Mouse (Mus musculus): ENCODE measurements around the gene Ntmt1. TPM values are rescaled to one million over a fixed set of nuclear protein-coding genes. Genes with fewer than 3 reads are reported as not detected.

The Ntmt1 gene
- polyA plus RNA-seq, 1 experiment from 2014 or later, result 52.4 TPM

DNA sequence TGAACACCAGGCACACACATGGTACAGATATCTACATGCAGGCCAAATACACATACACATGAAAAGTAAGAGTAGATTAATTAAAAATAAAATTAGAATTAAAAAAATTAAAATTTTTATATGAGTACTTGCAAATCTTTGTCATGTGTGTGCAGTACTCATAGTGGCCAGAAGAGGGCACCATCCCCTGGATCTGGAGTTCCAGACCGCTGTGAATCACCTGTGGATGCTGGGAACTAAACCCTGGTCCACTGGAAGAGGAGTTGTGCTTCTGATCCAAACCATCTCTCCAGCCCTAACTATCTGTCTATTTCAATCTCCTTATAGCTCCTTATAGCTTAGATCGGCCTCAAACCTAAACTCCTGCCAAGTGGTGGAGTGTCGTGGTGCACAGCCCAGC, 13.4 kb downstream of the Ntmt1 start:
- no peak for DNase-seq (ENCODE audit: low spot score)
- 92% methylated on average over 3 of the region's 3 CpGs for WGBS

DNA sequence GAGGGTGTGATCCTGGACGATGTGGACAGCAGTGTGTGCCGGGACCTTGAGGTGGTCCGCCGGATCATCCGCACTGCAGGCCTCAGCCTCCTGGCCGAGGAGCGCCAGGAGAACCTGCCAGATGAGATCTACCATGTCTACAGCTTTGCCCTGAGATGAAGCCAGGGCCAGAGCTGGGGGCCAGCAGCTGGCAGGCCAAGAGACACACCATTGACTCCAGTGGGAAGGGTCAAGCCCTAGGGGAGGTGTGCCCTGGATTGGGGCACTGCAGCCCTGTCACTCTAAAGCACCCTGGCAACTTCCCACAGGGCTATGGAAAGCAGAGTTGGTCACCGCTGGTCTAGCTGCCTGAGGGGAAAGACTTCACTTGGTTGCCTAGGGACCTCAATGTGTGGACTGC, 14.8 kb downstream of the Ntmt1 start:
- DNase-seq (ENCODE audit: low spot score) (no peak), ATAC-seq (ENCODE audit: low FRiP score, low TSS enrichment) (no peak)
- 88% methylated on average over 8 of the region's 8 CpGs for WGBS
- Histone ChIP-seq H3K36me3 (ENCODE audit: control insufficient read depth, insufficient read depth, low read length) (peaks cover 28% of the 10 kb centered on the region), H3K4me3 (ENCODE audit: low read depth, low read length) (no peak overlapping the region), H3K9me3 (ENCODE audit: control insufficient read depth, low read length) (no peaks in the 10 kb centered on the region), H3K4me1 (replicated peaks; ENCODE audit: control insufficient read depth, insufficient read depth) (peaks cover 5% of the 10 kb centered on the region; the same call in 1 of the 2 replicates), H3K9ac (ENCODE audit: low read length) (no peak overlapping the region), H3K4me2 (replicated peaks; ENCODE audit: low read depth) (no peak overlapping the region), H3K27ac (replicated peaks) (no peak overlapping the region), H3K27me3 (ENCODE audit: control insufficient read depth, insufficient read depth, low read length) (no peaks in the 10 kb centered on the region)
- TF ChIP-seq CTCF (IDR thresholded peaks at IDR 0.05; ENCODE audit: low read depth) (no peak), EP300 (optimal IDR thresholded peaks at IDR 0.05) (no peak)

More for the DNA sequence above, 13.4 kb downstream of the Ntmt1 start:
- H3K9ac ChIP-seq (ENCODE audit: low read length), result no peak overlapping the region
- no peak for ATAC-seq (ENCODE audit: low FRiP score, low TSS enrichment)
- H3K4me3 ChIP-seq (ENCODE audit: low read depth, low read length), result no peak overlapping the region
- H3K4me1 ChIP-seq (replicated peaks; ENCODE audit: control insufficient read depth, insufficient read depth), result no peaks in the 10 kb centered on the region
- no peak overlapping the region for H3K27ac ChIP-seq (replicated peaks)
- H3K9me3 ChIP-seq (ENCODE audit: control insufficient read depth, low read length), result no peaks in the 10 kb centered on the region
- TF ChIP-seq EP300 (optimal IDR thresholded peaks at IDR 0.05) (no peak), CTCF (IDR thresholded peaks at IDR 0.05; ENCODE audit: low read depth) (peak; percentile 52)
- H3K27me3 ChIP-seq (ENCODE audit: control insufficient read depth, insufficient read depth, low read length), result no peaks in the 10 kb centered on the region
- peaks cover 26% of the 10 kb centered on the region for H3K36me3 ChIP-seq (ENCODE audit: control insufficient read depth, insufficient read depth, low read length)
- H3K4me2 ChIP-seq (replicated peaks; ENCODE audit: low read depth), result no peak overlapping the region

DNA sequence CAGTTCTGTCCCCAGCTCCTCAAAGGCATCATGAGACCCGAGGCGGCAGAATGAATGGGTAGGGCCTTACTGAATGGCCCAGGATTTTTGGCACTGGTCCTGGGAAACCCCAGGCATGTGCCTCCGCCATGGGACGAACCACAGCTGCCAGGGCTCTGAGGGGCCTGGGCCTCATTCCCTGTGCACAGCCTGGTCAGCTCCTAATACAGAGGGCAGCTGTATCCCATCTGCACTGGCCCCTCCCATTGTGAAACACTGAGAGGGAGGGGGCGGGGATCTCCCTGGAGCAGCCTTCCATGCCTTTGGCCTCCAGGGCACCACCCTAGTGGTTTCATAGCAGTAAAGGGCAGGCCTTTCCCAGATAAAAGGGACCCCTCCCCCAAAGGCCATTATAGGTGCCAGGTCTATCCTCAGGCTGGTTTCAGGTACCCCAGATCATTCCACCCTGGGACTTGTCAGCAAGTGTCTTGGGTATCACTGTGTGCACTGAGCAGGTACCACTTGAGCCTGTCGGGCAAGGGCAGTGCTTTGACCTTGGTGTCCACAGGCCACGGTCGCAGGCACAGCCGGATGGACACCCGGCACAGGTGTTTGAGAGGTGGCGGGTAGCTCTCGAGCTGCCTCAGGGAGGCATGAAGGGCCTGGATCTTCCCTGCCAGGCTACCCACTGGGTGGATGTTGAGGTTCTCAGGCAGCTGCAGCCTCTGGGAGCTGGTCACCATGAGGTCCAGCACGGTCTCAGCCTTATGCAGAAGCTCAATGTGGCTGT, 15.9 kb downstream of the Ntmt1 start:
- Histone ChIP-seq H3K36me3 (ENCODE audit: control insufficient read depth, insufficient read depth, low read length) (peaks cover 28% of the 10 kb centered on the region), H3K9ac (ENCODE audit: low read length) (no peak overlapping the region), H3K9me3 (ENCODE audit: control insufficient read depth, low read length) (no peaks in the 10 kb centered on the region), H3K4me2 (replicated peaks; ENCODE audit: low read depth) (no peak overlapping the region), H3K4me1 (replicated peaks; ENCODE audit: control insufficient read depth, insufficient read depth) (peaks cover 5% of the 10 kb centered on the region; the same call in 1 of the 2 replicates), H3K27ac (replicated peaks) (peak overlapping the region; percentile 24; the same call in 1 of the 2 replicates), H3K4me3 (ENCODE audit: low read depth, low read length) (no peak overlapping the region), H3K27me3 (ENCODE audit: control insufficient read depth, insufficient read depth, low read length) (no peaks in the 10 kb centered on the region)
- 66% methylated on average over 13 of the region's 13 CpGs for WGBS
- ATAC-seq (ENCODE audit: low FRiP score, low TSS enrichment) (peak; percentile 65), DNase-seq (ENCODE audit: low spot score) (peak; percentile 56)
- TF ChIP-seq CTCF (IDR thresholded peaks at IDR 0.05; ENCODE audit: low read depth) (peak; percentile 16), EP300 (optimal IDR thresholded peaks at IDR 0.05) (no peak)

DNA sequence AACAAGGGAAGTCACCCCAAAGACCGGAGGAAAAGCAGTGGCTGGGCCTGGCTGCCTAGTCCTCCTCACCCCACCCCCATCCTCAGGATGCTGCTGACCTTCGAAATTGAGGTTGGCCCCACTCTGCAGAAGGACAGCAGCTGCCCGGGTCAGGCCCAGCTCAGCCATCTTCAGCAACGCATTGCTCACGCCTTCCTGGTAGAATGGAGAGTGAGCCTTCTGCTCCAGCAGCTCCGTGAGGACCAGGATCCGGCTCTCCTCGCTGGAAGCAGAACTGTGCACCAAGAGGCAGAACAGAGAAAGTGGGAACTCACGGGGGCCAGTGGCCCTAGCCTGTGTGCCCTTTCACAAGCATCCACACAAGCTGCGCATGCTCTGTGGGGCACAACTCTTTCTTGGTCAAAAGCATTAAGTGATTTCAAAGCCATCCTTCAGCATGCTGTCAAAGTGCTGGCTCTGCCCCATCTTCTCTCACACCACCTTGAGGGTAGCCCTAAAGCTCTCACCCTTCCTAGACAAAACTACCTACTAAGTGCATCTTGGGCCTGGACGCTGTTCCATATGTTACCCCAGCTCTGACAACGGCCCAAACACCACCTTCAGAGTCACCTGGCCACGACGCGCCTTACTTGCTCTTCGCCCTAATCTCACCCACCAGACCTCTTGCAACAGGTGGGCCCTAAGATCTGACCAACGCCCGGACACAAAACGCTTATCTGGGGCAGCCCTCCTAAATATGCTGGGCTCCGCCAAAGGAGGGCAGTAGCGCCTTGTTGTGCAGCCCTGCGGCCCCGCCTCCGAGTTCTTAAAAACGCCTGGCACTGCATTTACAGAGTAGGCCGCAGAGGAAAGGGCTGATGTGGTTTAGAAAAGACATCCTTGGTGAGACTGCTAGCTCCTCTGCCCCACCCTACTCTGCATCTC, 19.5 kb downstream of the Ntmt1 start:
- ATAC-seq (ENCODE audit: low FRiP score, low TSS enrichment), result peak; percentile 0; the same call in 1 of the 2 replicates
- 30% methylated on average over 26 of the region's 26 CpGs for WGBS
- Histone ChIP-seq H3K4me1 (replicated peaks; ENCODE audit: control insufficient read depth, insufficient read depth) (peaks cover 5% of the 10 kb centered on the region; the same call in 1 of the 2 replicates), H3K9me3 (ENCODE audit: control insufficient read depth, low read length) (no peaks in the 10 kb centered on the region), H3K27ac (replicated peaks) (peak overlapping the region; percentile 75), H3K4me2 (replicated peaks; ENCODE audit: low read depth) (peak overlapping the region; percentile 94), H3K27me3 (ENCODE audit: control insufficient read depth, insufficient read depth, low read length) (no peaks in the 10 kb centered on the region), H3K4me3 (ENCODE audit: low read depth, low read length) (peak overlapping the region; percentile 87), H3K36me3 (ENCODE audit: control insufficient read depth, insufficient read depth, low read length) (peaks cover 19% of the 10 kb centered on the region), H3K9ac (ENCODE audit: low read length) (peak overlapping the region; percentile 94)
- DNase-seq (ENCODE audit: low spot score), result peak; percentile 65
- TF ChIP-seq CTCF (IDR thresholded peaks at IDR 0.05; ENCODE audit: low read depth) (peak; percentile 64), EP300 (optimal IDR thresholded peaks at IDR 0.05) (no peak)

DNA sequence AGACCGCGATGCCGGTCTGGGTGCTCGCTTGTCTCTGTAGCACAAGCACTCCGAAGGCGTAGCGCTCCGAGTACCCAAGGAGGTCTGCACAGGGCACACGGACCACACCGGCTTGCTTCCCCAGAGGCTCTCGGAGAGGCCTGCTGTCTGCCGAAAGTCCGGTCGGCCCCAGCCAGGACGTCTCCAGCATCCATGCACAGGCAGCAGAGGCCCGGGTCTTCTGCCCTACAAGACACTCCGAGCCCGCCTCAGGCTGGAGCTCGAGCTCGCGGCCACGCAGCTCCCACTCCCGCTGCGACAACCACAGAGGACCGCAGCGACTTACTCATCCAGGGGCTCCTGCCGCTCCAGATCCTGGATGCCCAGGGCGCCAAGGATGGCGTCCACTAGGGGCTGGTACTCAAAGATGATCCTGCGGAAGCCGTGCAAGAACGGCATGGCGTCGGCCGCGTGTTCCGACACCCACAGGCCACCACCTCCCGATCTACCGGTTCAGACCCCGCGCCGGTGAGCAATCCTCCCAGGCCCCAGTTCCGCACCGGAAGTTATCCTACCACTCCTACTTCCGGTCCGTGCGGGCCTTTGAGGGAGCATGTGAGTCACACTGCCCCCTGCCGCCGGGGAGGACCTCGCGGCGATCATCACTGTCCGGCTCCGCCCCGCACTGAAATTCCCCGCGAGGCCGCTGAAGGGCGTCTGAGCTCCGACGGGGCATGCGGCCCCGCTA, 20.3 kb downstream of the Ntmt1 start:
- peak; percentile 90 for ATAC-seq (ENCODE audit: low FRiP score, low TSS enrichment)
- Histone ChIP-seq H3K9ac (ENCODE audit: low read length) (peak overlapping the region; percentile 94), H3K4me3 (ENCODE audit: low read depth, low read length) (peak overlapping the region; percentile 87), H3K36me3 (ENCODE audit: control insufficient read depth, insufficient read depth, low read length) (peaks cover 19% of the 10 kb centered on the region), H3K27ac (replicated peaks) (peak overlapping the region; percentile 75), H3K4me2 (replicated peaks; ENCODE audit: low read depth) (peak overlapping the region; percentile 94), H3K9me3 (ENCODE audit: control insufficient read depth, low read length) (no peaks in the 10 kb centered on the region), H3K27me3 (ENCODE audit: control insufficient read depth, insufficient read depth, low read length) (no peaks in the 10 kb centered on the region), H3K4me1 (replicated peaks; ENCODE audit: control insufficient read depth, insufficient read depth) (peaks cover 5% of the 10 kb centered on the region; the same call in 1 of the 2 replicates)
- WGBS, result under 1% methylated on average over 63 of the region's 63 CpGs
- DNase-seq (ENCODE audit: low spot score), result peak; percentile 95
- TF ChIP-seq EP300 (optimal IDR thresholded peaks at IDR 0.05), result no peak
- TF ChIP-seq CTCF (IDR thresholded peaks at IDR 0.05; ENCODE audit: low read depth), result peak; percentile 98

All from stomach, postnatal 0 days (tissue).